Mouse (Mus musculus): Measurements from ENCODE around the gene Rnf103.
"Not testable (repeated sequence)": the region's sequence is repeated elsewhere in the genome, so short reads cannot be mapped to it uniquely, and the experiment has no call there.

The Rnf103 gene

DNA sequence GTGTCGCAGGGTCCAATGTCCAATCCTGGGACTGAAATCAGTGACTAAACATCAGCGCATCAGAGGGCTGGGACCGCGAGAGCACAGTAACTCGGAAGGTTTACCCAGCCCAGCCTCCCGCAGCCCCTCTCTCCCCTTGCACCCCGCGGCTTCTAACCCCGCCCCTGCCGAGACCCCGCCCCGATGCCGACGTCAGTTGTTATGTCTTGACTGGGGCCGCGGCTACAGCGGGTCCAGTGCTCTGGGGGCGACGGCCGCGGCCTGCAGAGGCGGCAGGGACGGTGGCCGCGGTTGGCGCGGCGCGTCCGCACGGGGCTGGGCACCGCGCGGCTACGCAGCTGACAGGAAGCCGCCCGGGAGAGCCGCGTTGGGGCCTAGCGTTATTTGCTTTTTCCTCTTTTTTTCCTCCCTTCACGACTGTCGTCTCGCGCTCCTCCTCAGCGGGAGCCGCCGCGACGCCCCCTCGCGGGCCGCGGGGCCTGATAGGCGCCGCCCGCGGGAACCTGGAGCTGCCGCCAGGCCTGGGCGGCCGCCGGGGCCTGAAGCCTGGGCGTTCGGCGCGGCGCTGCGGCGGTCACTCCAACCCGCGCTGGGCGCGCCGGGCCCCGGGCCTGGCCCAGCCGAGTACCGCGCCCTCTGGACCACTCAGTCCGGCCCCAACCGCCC lies at the start of gene Rnf103:
TSS of gene Rnf103 (plus strand) at position 220 of the 666 bp plus-strand sequence.
- DNase-seq, result peak; percentile 91

DNA sequence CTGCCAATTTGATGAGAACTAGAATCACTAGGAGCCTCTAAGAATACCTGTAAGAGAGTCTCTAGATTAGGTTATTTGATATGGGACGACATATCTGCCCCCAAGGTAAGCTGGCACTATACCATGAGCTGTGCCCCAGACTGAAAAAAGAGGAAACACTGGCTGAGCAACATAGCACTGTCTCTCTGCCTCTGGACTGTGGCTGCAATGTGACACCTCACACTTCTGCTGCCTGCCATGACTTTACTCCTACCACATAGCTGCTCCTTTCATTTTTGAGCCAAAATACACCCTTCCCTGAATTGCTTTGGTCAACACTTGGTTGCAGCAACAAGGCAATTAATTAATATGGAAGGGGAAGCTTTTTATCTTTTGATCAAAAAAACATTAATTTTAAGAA lies 48.9 kb upstream of the Rnf103 start:
- DNase-seq, result no peak

DNA sequence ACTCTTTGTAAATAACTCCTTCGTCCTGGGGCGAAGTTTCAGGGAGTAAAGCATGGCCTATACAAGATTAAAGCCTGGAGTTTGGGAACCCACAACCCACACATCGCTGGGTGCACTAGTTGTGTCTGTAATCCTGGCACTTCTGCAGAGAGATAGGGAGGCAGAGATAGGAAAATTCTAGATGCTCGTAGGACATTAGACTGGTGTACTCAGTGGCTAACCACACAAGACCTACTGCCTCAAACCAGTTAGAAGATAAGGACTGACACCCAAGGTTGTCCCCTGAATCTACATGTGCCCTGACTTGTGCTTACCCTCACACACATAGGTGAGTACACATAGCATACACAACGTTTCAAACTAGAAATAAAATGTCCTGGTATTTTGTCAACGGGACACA lies 48.1 kb upstream of the Rnf103 start:
- DNase-seq, result no peak

DNA sequence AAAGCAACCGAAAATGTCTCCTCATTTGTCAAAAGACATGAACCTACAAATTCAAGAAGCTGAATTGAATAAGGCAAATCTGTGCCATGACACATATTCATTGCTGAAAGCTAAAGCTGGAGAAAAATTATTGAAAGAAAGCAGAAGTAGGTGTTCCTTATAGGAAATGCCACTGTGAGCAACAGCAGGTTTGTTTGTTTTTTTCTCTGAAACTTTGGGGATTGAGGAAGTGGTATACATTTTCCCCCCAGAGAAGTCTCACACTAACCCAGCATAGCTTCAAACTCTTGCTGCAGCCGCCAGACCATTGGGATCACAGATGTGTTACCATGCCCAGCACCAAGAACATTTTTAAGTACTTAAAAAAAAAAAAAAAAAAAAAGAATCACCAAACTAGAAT lies 40.9 kb upstream of the Rnf103 start:
- no peak for DNase-seq

DNA sequence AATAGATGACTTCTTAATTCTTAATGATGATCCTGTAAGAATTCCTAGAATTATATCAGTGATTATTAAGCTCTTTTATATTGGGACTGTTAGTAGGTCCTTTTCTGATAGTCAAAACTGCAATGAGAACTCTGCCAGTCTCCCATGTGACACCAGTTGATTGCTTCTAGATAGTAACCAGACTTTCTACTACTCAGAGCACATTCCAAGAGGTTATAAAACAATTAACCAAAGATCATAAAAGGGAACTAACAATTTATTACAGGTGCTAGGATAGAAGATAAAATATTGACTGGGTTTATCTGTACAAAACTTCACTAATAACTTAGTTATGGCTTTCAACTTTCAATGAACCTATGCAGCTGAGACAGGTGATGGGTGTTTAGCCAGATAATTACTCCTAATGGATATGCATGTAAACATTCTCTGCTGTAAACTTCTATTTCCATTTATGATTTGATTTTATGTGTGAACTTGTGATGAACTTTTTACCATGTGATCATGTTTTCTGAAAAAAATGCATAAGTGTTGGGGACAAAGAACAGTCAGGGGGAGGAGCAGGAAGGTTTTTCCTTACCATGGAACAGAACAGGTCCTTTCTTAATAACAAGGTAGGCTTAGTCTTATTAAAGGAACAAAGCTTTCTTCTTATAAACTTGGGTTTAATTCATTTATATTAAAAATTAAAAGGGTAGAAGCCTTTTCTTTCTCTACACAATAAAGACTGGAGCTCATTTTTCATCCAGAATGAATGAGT lies 39.5 kb upstream of the Rnf103 start:
- DNase-seq, result not testable (repeated sequence)

DNA sequence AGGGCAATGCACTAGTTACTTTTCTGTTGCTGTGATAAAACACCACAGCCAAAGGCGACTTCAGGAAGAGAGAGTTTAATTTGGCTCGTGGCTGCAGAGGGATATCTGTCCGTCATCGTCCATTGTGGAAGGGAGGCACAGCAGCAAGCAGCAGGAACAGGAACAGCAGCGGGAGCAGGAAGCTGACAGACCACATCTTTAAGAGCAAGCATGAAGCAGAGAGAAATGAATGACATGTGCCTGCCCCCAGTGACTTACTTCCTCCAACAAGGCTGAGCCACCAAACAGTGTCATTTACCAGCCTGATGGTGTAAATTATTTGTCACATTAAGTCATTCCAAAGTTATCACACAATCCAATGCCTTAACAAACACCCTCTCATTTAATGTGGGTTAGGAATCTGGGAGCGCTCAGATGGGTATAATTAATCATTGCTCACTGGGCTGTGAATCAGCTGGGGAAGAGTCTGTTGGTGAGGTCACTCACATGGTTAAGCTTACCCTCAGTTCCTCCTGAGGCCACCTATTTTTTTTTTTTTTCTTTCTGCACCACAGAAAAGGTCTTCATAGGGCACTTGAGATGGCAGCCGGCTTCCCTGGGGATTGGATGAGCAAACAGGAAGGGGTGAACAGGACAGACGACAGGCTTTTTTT lies 35.6 kb upstream of the Rnf103 start:
- DNase-seq, result no peak

DNA sequence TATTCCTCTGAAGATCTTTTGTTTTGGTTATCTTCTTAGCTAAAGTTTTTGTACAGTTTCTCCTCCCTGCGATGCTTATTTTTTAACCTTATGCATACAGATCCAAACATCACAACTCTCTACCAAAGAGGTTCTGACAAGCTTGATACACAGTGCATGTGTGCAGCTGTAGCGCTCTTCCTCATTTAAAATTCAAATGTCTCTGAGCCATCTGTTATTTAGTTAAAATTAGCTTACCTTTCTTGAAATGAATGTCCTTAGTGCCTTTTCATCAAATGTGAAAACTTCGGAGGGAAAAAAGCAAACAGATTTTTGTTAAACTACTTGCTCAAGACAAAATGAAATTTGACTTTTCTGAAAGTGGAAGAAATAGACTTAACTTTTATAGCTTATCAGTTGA lies 28.5 kb upstream of the Rnf103 start:
- DNase-seq, result no peak

DNA sequence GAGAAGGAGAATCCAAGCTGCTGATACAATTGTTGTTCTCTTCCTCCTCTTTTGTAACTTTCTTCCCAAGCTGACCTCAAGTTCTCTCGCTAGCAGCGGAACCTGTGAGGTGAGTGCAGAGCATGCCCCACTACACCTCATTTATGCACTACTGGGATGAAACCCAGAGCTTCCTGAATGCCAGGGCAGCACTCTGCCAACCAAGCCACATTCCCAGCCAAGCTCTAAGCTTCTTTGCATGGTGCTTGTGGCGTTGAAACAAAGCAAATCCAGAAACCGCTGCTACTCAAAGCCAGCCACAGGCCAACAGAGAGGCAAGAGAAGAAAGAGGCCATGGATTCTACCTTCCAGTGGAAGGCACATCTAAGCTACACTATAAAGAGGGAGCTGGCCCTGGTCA lies 25.9 kb upstream of the Rnf103 start:
- no peak for DNase-seq

DNA sequence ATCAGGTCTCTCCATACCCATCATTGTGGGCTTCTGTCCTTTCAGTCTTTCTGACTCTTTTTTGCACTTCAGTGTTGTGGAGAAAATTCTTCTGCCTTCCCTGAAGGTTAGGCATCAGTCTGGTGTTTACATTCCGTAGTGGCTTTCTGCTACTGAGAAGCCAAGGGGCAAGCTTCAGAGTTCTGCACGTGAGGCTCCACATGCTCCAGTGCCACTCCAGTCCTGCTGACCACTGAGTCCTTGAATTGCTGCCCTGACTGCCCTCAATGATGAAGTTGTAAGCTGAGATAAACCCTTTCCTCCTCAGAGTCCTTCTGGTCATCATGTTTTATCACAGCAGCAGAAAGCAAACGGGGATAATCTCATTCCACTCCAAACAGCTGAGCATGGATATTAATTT lies 24.4 kb upstream of the Rnf103 start:
- no peak for DNase-seq

DNA sequence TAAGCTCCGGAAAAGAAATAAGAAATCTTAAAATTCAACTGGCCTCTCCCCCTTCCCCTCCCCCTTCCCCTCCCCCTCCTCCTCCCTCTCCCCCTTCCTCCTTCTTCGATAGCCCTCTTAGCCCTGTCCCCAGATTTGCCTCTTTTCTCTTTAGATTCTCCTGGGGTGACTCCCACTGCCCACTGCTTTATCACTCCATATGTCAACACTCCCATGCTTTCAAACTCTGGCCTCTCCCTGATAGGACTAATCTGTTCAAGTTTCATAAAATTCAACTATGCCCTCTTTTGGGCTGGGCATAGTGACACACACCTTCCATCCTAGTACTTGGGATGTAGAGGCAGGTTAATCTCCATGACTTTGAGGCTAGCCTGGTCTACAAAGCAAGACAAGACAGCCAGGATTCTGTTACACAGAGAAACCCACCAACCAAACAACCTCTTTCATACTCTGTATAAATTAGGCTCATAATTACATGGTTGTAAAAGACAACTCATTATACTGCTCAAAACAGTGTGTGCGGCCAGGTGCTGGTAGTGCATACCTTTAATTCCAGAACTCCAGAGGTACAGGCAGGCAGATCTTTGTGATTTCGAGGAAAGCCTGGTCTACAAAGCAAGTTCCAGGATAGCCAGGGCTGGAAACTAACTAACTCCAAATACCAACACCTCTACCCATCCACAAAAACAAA lies 21.7 kb upstream of the Rnf103 start:
- no peak for DNase-seq

DNA sequence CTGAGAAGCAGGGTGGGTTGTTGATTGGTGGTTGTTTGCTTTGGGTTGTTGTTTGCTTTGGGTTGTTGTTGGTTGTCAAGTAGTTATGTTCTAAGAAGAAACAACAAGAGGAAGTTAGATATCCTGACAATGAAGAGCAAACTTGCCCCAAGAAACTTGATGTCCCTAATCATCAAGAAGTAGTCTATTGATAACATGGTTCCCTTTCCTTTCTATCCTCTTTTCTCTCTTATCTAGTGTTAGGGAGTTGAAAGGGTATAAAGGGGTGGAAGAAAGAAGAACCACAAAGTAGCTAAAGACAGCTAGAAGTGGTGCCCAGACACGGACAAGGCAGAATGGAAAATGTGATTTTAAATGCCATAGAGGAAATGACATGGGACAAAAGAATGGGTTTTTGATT lies 20.9 kb upstream of the Rnf103 start:
- no peak for DNase-seq

DNA sequence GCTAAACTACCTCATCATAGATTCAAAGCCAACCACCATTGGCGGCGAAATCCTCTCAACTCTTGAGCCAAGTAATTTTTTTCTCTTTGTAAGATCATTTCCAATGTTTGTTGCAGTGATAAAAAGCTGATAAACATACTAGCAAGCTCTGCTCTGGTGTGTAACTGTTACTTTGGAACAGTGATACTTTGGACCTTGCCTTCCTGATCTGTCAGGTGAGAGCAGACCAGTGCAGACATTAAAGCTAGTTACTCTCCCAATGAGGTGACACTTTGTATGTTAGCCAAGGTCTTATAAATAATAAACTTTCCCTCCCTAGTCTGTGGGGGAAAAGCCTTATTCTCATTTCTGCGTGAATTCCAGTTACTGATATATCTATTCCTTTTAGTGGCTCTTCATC lies 18.1 kb upstream of the Rnf103 start:
- no peak for DNase-seq

DNA sequence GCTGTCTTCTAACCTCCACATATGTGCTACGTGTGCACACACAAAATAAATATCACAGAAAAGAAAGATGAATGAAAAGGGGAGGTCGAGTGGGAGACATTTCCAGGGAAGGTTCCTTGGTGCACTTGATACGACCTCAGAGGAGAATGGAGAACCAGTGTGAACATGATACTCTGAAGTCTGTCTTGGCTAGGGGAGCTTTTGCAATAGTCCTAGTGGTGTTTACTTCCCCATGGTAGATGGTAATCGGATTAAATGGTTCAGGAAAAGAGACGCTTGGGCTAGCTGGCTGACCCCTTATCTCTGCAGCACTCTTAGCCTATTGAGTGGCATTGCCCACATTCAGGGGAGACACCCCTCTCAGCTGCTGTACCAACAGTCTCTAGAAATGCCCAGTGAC lies 16.9 kb upstream of the Rnf103 start:
- DNase-seq, result no peak

DNA sequence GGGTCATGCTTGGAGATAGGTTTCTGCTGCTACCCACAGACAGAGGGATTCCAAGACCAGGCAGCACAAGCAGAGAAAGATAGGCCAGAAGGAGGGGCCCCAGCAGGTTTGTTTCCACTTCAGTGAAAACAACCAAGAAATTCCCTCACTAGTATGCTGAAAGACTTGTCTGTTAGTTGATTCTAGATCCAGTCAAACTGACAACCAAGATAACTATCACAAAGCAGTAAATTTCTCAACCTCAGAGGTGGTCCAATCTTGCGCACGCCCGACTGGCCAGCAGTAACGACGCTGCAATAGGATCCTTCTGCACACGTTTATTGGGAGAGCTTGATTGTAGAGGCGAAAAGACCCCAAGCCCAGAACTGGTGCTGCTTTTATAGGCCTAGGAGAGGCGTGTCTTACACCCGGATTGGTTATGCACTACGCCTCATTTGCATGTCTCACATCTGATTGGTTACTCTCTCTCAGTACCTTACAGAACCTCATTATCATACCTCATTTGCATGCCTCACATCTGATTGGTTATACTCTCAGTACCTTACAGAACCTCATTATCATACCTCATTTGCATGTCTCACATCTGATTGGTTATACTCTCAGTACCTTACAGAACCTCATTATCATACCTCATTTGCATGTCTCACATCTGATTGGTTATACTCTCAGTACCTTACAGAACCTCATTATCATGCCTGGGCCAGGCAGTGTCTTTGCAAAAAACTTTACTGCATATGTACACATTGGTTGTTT lies 14.7 kb upstream of the Rnf103 start:
- DNase-seq, result not testable (repeated sequence)

DNA sequence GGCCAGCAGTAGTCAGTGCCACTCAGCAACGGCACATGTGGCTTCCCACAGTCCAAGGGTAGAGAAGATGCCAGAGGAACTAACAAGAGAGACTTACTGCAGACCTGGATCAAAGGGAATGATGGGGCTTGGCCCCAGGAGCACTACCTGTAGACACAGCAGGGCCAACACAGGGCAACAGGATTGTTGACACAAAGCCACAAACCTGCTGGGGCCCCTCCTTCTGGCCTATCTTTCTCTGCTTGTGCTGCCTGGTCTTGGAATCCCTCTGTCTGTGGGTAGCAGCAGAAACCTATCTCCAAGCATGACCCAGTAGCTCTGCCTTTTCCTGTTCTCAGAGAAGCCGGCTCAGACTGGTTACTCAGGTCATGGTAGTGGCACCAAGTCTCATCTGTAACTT lies 14.1 kb upstream of the Rnf103 start:
- DNase-seq, result not testable (repeated sequence)

DNA sequence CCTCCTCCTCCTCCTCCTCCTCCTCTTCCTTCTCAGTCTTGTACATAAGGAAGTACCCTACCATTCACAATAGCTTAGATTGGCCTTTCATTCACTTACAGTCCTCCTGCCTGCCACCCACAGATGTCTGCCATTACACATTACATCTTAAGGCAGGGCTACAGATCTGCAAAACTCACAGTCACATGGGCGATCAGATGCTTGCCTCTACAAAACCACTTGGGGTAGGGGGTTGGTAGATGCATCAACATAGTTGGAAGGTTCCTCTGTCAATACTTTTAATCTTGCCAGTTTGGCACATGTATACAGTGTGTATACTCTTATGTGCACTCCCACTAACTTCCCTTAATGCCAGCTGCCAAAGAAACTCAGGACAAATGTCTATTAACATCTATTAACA lies 13.6 kb upstream of the Rnf103 start:
- DNase-seq, result no peak

DNA sequence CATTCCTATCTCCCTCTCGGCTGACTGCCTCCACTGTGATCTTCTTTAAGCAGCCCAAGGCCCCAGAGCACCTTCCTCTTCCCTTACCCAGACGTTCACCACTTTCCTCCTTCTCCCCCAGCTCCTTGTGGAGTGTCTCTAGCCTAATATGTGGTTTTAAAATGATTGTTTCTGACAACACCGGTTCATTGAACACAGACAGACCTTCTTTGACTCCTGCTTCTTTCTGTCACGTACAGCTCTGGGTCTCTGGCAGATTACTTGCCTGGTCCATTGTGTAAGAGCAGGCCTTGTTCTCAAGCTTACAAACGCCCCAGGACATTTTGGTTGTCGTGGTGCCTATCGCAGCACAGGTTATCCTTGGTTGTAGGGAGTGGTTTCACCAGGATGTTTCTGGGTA lies 12.6 kb upstream of the Rnf103 start:
- no peak for DNase-seq

DNA sequence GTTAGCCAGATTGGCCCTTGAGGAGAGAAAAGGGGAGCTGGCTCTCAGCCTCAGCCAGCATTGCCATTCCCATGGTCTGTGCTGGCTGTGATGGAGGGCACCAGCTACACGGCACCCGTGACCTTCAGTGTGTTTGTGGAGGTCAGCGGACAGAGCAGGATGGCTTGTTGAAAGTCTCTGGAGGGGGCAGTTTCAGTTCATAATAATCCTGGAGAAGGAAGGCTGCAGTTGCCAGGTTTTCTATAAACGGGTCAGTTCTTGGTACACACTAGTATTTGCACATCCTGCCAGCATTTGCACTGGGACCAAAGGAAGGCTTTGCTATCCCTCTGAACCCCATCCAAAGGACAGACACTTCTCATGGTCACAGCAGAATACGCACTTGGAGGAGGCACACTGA lies 8.4 kb upstream of the Rnf103 start:
- DNase-seq, result no peak

DNA sequence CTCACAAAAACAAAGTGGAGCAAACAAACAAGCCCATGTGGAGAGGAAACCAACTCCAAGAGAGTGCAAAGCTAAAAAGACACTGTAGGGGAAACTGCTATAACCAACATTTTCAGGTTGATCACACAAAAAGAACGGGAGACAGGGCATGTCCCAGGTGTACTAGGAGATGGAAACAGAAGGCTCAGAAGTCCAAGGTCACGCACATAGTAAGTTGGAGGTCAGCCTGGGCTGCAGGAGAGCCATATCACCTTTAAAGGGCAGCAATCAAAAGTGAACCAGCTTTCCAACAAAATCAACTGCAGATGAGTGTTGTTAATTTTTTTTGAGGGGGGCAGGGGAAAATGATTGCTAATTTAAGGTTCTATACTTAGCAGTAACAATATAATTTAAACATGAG lies 7.5 kb upstream of the Rnf103 start:
- no peak for DNase-seq

DNA sequence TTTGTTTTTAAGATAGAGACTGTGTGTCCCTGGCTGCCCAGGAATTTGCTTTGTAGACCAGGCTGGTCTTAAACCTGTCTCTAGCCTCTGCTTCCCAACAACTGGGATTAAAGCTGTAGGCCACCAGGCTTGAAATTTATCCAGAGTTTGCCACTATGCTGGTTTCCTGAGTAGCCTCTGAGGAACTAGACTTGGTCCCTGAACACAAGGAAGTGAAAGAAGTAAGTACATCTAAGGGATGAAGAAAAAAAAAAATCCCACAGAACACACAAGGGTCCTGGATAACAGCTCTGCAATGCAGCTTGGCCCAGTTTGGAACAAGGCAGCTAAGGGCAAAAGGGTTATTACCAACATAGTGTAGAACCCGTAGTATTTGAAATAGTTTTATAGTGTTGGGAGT lies 6.8 kb upstream of the Rnf103 start:
- DNase-seq, result no peak

DNA sequence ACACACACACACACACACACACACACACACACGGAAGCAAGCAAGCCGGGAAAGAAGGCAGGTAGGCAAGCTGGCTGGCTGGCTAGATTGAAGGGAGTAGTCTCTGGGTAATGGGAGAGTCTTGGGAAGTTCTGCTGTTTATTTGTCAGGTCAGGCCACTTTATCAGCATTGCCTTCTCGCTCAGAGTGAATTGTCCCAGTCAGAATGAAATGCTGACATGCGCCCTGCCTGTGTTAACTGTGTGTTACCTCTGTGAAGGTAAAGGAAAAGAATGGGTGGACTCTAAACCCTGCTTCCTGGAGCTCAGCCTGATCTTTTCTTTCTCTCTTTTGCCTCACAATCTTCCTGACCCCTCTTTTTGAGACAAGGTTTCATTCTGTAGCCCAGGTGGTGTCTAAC lies 5.7 kb upstream of the Rnf103 start:
- DNase-seq, result no peak

DNA sequence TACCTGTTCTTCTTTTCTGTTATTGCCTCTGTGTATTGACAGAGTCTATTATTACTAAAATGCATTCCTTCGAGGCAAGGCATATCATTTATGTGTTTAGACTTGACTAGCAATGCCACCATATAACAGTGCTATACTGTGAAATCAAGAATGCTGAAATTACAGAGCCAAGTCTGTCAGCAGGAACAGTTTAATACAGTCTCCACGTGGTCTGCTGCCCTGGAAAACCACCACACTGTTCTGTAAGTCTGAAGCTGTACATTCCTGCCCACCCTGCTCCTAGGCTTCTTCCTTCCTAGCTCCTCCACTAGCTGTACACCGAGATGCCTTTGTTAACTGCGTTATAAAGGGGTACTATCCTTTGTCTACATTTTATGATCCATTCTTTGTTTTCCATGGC lies 1.6 kb upstream of the Rnf103 start:
- DNase-seq, result no peak
